Mouse (Mus musculus) forebrain, embryonic 16.5 days (tissue): ENCODE data around the gene Gm21992. TPM values are rescaled to one million over a fixed set of nuclear protein-coding genes. Genes with fewer than 3 reads are reported as not detected.

ENCODE experiments used
- ATAC-seq: fragments of 200-750 bp; cut with Nextera tagmentation; 2 replicates; pipeline ENCODE4 v1.8.0; 2017; ENCODE audit warnings: mild to moderate bottlenecking, moderate library complexity
- H3K27ac ChIP-seq: fragments of 300-500 bp; sonication (generic); 2 replicates; pipeline ENCODE4 v1.5.1; 2014; ENCODE audit warnings: low read length, control low read depth
- H3K27me3 ChIP-seq: fragments of 300-500 bp; sonication (generic); replicated peaks from 2 replicates; pipeline ENCODE4 v1.6.1; 2014; ENCODE audit warnings: low read length; ENCODE audit not compliant: control insufficient read depth, insufficient read depth
- H3K36me3 ChIP-seq: fragments of 300-500 bp; sonication (generic); 2 replicates; pipeline ENCODE4 v1.6.1; 2014; ENCODE audit not compliant: control insufficient read depth, insufficient read depth
- H3K4me1 ChIP-seq: fragments of 300-500 bp; sonication (generic); replicated peaks from 2 replicates; pipeline ENCODE4 v1.6.1; 2014; ENCODE audit warnings: low read length; ENCODE audit not compliant: control insufficient read depth, insufficient read depth
- H3K4me2 ChIP-seq: fragments of 300-500 bp; sonication (generic); 2 replicates; pipeline ENCODE4 v1.6.1; 2014; ENCODE audit warnings: mild to moderate bottlenecking, low read length, control low read depth
- H3K4me3 ChIP-seq: fragments of 300-500 bp; sonication (generic); replicated peaks from 2 replicates; pipeline ENCODE4 v1.5.1; 2014; ENCODE audit warnings: mild to moderate bottlenecking, low read length, control low read depth
- H3K9ac ChIP-seq: fragments of 300-500 bp; sonication (generic); replicated peaks from 2 replicates; pipeline ENCODE4 v1.6.1; 2014; ENCODE audit warnings: low read depth, low read length, control low read depth
- H3K9me3 ChIP-seq: fragments of 300-500 bp; sonication (generic); 2 replicates; pipeline ENCODE4 v1.6.1; 2016; ENCODE audit warnings: low read length; ENCODE audit not compliant: control insufficient read depth
- WGBS: fragments of 180-500 bp; shearing (Covaris S2); extraction: QIAGEN DNeasy Blood & Tissue Kit; methylation state at CpG from one replicate; pipeline ENCODE4 v1.1.7; 2014; 5-methylcytosine and 5-hydroxymethylcytosine counted together
- polyA plus RNA-seq: library from polyadenylated mRNA; unstranded; fragments of >200 nt; fragmentation: Nextera tagmentation; extraction: Ambion mirVana; gene quantifications from 2 replicates; pipeline ENCODE4 v1.2.1, GENCODE M21; 2015

Gene Gm21992
- polyA plus RNA-seq, 1 experiment from 2014 or later = 29.8 TPM

- peak; percentile 95 for ATAC-seq
- no peaks in the 10 kb centered on the region for H3K27me3 ChIP-seq
- H3K4me1 ChIP-seq = peaks cover 9% of the 10 kb centered on the region
- H3K27ac ChIP-seq = peak within 1 kb of the TSS; percentile 96
- peak within 1 kb of the TSS; percentile 89 for H3K9ac ChIP-seq
- H3K4me2 ChIP-seq = peak within 1 kb of the TSS; percentile 58
- peak within 1 kb of the TSS; percentile 76 for H3K4me3 ChIP-seq
- no peaks in the 10 kb centered on the region for H3K9me3 ChIP-seq
- under 1% methylated on average over 40 of the region's 40 CpGs for WGBS
- no peaks in the 10 kb centered on the region for H3K36me3 ChIP-seq
Measured at GRCm38 (mm10) chr19:4698205-4698677, 113.2 kb downstream of the Gm21992 start, which contains the start of gene Gm960. Gm960 (minus strand) TSS chr19:4698668.

DNA sequence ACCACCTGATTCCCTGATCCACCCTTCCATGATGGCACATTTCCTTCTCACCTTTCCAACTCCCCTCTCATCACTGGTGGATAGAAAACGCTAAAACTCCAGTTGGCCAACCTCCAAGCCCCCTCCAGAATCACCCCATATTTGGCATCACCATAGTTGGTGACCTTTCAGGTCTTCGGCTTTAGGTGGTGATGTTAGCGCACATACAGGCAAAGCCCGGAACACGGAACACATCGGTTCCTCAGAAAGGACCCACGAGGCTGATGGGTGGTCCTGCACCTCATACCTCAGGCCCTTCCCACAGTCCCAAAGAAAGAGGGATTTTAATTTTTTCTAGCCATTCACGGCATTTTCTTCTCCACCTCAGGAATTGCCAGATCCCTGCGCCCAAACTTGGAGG is 113.7 kb downstream of the Gm21992 start:
- peak overlapping the region; percentile 96 for H3K27ac ChIP-seq
- ATAC-seq = 0 out of 2 replicates have a peak, but pooled peaks have one; percentile 24
- WGBS = 71% methylated on average over 9 of the region's 9 CpGs

GRCm38 (mm10) chr19:4697121-4697520 is 114.3 kb downstream of the Gm21992 start:
- H3K27ac ChIP-seq = no peak overlapping the region
- 83% methylated on average over 3 of the region's 3 CpGs for WGBS
- H3K9me3 ChIP-seq = no peaks in the 10 kb centered on the region
- H3K4me1 ChIP-seq = peaks cover 9% of the 10 kb centered on the region
- no peaks in the 10 kb centered on the region for H3K36me3 ChIP-seq
- no peak overlapping the region for H3K4me2 ChIP-seq
- no peaks in the 10 kb centered on the region for H3K27me3 ChIP-seq
- no peak overlapping the region for H3K9ac ChIP-seq
- no peak overlapping the region for H3K4me3 ChIP-seq
- no peak for ATAC-seq

More for the DNA sequence above, 113.7 kb downstream of the Gm21992 start:
- H3K9ac ChIP-seq = peak overlapping the region; percentile 89
- H3K4me3 ChIP-seq = peak overlapping the region; percentile 76
- H3K4me2 ChIP-seq = peak overlapping the region; percentile 58
- H3K36me3 ChIP-seq = no peaks in the 10 kb centered on the region
- H3K27me3 ChIP-seq = no peaks in the 10 kb centered on the region
- H3K4me1 ChIP-seq = peaks cover 9% of the 10 kb centered on the region
- no peaks in the 10 kb centered on the region for H3K9me3 ChIP-seq

GRCm38 (mm10) chr19:4694346-4694745 is 117.1 kb downstream of the Gm21992 start:
- ATAC-seq = no peak
- WGBS = 63% methylated on average over 3 of the region's 3 CpGs
- H3K9ac ChIP-seq = no peak overlapping the region

More at GRCm38 (mm10) chr19:4694346-4694745, 117.1 kb downstream of the Gm21992 start:
- H3K9me3 ChIP-seq = no peaks in the 10 kb centered on the region
- H3K4me2 ChIP-seq = no peak overlapping the region
- H3K36me3 ChIP-seq = no peaks in the 10 kb centered on the region
- no peak overlapping the region for H3K4me3 ChIP-seq
- H3K27ac ChIP-seq = no peak overlapping the region
- H3K4me1 ChIP-seq = peaks cover 9% of the 10 kb centered on the region
- no peaks in the 10 kb centered on the region for H3K27me3 ChIP-seq

Other genes with a start within 250 kb of the Gm21992 start
- 8.9 and 9.2 TPM in 2 replicates for gene Lrfn4, start 195.9 kb downstream of the Gm21992 start, polyA plus RNA-seq
- 53.8 and 59.0 TPM in 2 replicates for gene Rce1, start 186.0 kb downstream of the Gm21992 start, polyA plus RNA-seq
- 6.4 and 8.9 TPM in 2 replicates for gene Gm960, start 112.9 kb downstream of the Gm21992 start, polyA plus RNA-seq
- 37.1 and 40.3 TPM in 2 replicates for gene Sptbn2, start 100.4 kb downstream of the Gm21992 start, polyA plus RNA-seq
- 189 and 196 TPM in 2 replicates for gene Rbm4b, start 55.1 kb downstream of the Gm21992 start, polyA plus RNA-seq
- gene Rbm4, start 17.7 kb downstream of the Gm21992 start, polyA plus RNA-seq = 98.5 and 110 TPM in 2 replicates
- gene Rbm14, start within 50 bp of the Gm21992 start, polyA plus RNA-seq = 86.0 and 91.1 TPM in 2 replicates
- gene Ccs, start 27.7 kb upstream of the Gm21992 start, polyA plus RNA-seq = 34.7 and 38.6 TPM in 2 replicates
- 0.61 and 0.62 TPM in 2 replicates for gene Ccdc87, start 27.8 kb upstream of the Gm21992 start, polyA plus RNA-seq
- 59.2 and 73.6 TPM in 2 replicates for gene Ctsf, start 43.5 kb upstream of the Gm21992 start, polyA plus RNA-seq
- 0.86 and 0.94 TPM in 2 replicates for gene Actn3, start 66.3 kb upstream of the Gm21992 start, polyA plus RNA-seq
- gene Zdhhc24, start 67.1 kb upstream of the Gm21992 start, polyA plus RNA-seq = 22.8 and 26.8 TPM in 2 replicates
- 8.5 and 10.1 TPM in 2 replicates for gene Bbs1, start 95.0 kb upstream of the Gm21992 start, polyA plus RNA-seq
- 95.9 and 106 TPM in 2 replicates for gene Dpp3, start 116.7 kb upstream of the Gm21992 start, polyA plus RNA-seq
- 12.0 and 16.5 TPM in 2 replicates for gene Peli3, start 131.5 kb upstream of the Gm21992 start, polyA plus RNA-seq
- gene Mrpl11, start 150.5 kb upstream of the Gm21992 start, polyA plus RNA-seq = 106 and 116 TPM in 2 replicates
- 0.21 and 0.71 TPM in 2 replicates for gene Npas4, start 178.7 kb upstream of the Gm21992 start, polyA plus RNA-seq
- gene Slc29a2, start 212.2 kb upstream of the Gm21992 start, polyA plus RNA-seq = 11.2 and 13.4 TPM in 2 replicates
- 58.2 and 62.5 TPM in 2 replicates for gene B4gat1, start 227.2 kb upstream of the Gm21992 start, polyA plus RNA-seq
- 2.1 and 2.9 TPM in 2 replicates for gene AC124502.3, start 227.3 kb upstream of the Gm21992 start, polyA plus RNA-seq
- gene Brms1, start 229.7 kb upstream of the Gm21992 start, polyA plus RNA-seq = 50.2 and 51.2 TPM in 2 replicates
- 1.3 and 1.9 TPM in 2 replicates for gene Rin1, start 238.9 kb upstream of the Gm21992 start, polyA plus RNA-seq